Mouse (Mus musculus) lung, adult 2 months (tissue): ENCODE data around the gene Fshr.

Experiments used
- CTCF ChIP-seq: fragments of 200-500 bp; IDR thresholded peaks from 2 replicates; pipeline ENCODE4 v1.5.1; 2011; ENCODE audit warnings: mild to moderate bottlenecking, low read length, control low read depth; ENCODE audit not compliant: insufficient read depth
- POLR2A ChIP-seq: fragments of 200-500 bp; IDR thresholded peaks from 2 replicates; pipeline ENCODE4 v1.6.1; 2011; ENCODE audit warnings: low read depth, mild to moderate bottlenecking, control low read depth, low read length, borderline replicate concordance; ENCODE audit errors: extremely low read depth

- TF ChIP-seq CTCF (no peak), POLR2A (no peak)
Measured at GRCm38 (mm10) chr17:89164773-89165172, 35.7 kb downstream of the Fshr start.
